Comparison of ENCODE assay signal across 8 mouse cellular contexts in the genomic region with DNA sequence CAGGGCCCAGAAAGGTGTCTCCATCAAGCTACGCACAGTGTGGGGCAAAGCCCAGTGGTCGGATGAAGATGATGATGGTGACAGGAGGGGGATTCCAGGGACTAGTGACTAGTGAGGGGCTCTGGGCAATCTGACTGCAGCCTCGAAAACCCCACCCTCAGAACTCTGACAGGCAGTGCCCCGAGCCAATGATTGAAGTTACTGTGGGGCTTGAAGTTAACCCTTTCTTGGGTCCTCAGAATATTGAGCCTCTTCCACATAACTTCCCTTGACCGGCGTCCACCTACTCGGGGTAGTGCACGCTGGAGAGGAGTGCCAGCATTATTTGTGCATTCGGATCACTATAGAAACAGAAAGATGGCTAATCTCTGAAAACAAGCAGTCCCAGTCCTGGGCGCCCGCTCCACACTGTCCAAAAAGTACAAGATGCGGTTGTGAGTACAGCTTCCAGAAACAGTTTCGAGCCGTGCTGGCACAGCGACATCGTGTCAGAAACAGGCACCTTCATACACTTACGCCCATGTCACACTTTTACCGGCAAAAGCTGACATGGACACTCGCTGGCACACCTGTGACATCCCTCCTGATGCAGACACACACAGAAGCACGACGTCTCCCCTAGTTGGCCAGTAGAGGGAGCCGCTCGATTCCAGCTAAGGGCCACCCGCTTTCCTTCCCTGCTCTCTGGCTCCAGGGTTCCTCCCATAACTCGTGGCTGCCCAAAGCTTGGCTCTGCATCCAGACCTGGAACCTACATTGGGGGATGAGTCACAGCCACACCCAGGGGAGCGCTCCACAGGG. TPM values are rescaled to one million over a fixed set of nuclear protein-coding genes. Genes with fewer than 3 reads are reported as not detected.
A peak's percentile ranks its signal among the peaks of the same experiment; 100 is the strongest.
DNase-seq lines count a peak whose midpoint lies in the region; ATAC-seq and TF ChIP-seq lines count a peak whose summit lies in the region.

No protein-coding gene starts in this region.

- TF ChIP-seq POLR2A in cortical plate, adult 2 months (IDR thresholded peaks at IDR 0.05; ENCODE audit: extremely low read depth, insufficient read depth, low read length), result peak; percentile 75

- peak; percentile 88 for TF ChIP-seq CTCF in cortical plate, adult 2 months (IDR thresholded peaks at IDR 0.05; ENCODE audit: extremely low read depth, insufficient read depth, low read length)

- intact Hi-C loops in left cerebral cortex, postnatal 10 days (cut with DNase I), result loop anchor here (2.0 kb wide), 2 partner anchors 21 to 23 kb away; no protein-coding TSS in a partner anchor

- H3K36me3 ChIP-seq in megakaryocyte, embryonic 14.5 days (replicated peaks; ENCODE audit: low read length), result no peaks in the 10 kb centered on the region

- peak overlapping the region; percentile 78 for H3K4me3 ChIP-seq in cortical plate, adult 2 months (ENCODE audit: insufficient read depth, low read length)
- peak overlapping the region; percentile 92 for H3K4me3 ChIP-seq in megakaryocyte, embryonic 14.5 days (replicated peaks)

- 0 out of 2 replicates have a peak, but pooled peaks cover 3% of the 10 kb centered on the region for H3K9me3 ChIP-seq in megakaryocyte, embryonic 14.5 days

- peak overlapping the region; percentile 96 for H3K27ac ChIP-seq in cortical plate, adult 2 months (ENCODE audit: insufficient read depth, low read length)

- peak; percentile 53 for ATAC-seq in inflammation-experienced regulatory T-cells, adult 6 months

- peaks cover 38% of the 10 kb centered on the region for H3K27me3 ChIP-seq in megakaryocyte, embryonic 14.5 days (replicated peaks)

- H3K4me1 ChIP-seq in cortical plate, adult 2 months (ENCODE audit: control insufficient read depth, insufficient read depth, low read length), result peaks cover 1% of the 10 kb centered on the region; the same call in 1 of the 2 replicates
- H3K4me1 ChIP-seq in megakaryocyte, embryonic 14.5 days, result peaks cover 61% of the 10 kb centered on the region

- peak; percentile 92 to 96 for DNase-seq in adrenal gland, adult (ENCODE audit: inconsistent age in 2 of 2, low spot score in 1 of 2)
- DNase-seq in gastrocnemius, postnatal 10 days, result peak; percentile 83
- DNase-seq in left cerebral cortex, postnatal 10 days (ENCODE audit: extremely low spot score in 1 of 2, low spot score in 2 of 2), result peak; percentile 89 to 90
- DNase-seq in right cerebral cortex, postnatal 14 days, result peak; percentile 80
- DNase-seq in yolk sac, embryonic 10.5 days (ENCODE audit: low spot score), result peak; percentile 90

RNA-seq across cellular contexts. Expression of gene Bcl9l, which starts 2.8 kb away (rescaled TPM):
- 13.8 and 14.6 TPM in 2 replicates for polyA plus RNA-seq in cortical plate, adult 2 months (2012; rRNA removed)
- 10 to 100 TPM; 65.4 to 77.6 TPM for total RNA-seq in gastrocnemius, postnatal 10 days (2021)
- polyA plus RNA-seq in inflammation-experienced regulatory T-cells, adult 6 months (2017; shearing (Covaris generic)), result 10 to 100 TPM; 11.1 to 12.4 (median 12.2) TPM
- total RNA-seq in left cerebral cortex, postnatal 10 days (2021), result 10 to 100 TPM; 85.4 to 98.1 TPM
- polyA plus RNA-seq in megakaryocyte, embryonic 14.5 days (2012; ENCODE audit: insufficient read depth, low replicate concordance), result 11.6 and 16.1 TPM in 2 replicates

RNA-seq across cellular contexts. Expression of gene Upk2, which starts 25.1 kb away (rescaled TPM):
- polyA plus RNA-seq in cortical plate, adult 2 months (2012; rRNA removed), result 0.11 TPM in 1 of 2 replicates, not detected in the other
- under 1 TPM; 0.38 to 0.65 TPM for total RNA-seq in gastrocnemius, postnatal 10 days (2021)
- not detected for polyA plus RNA-seq in inflammation-experienced regulatory T-cells, adult 6 months (2017; shearing (Covaris generic))
- not detected for total RNA-seq in left cerebral cortex, postnatal 10 days (2021)
- polyA plus RNA-seq in megakaryocyte, embryonic 14.5 days (2012; ENCODE audit: insufficient read depth, low replicate concordance), result not detected in 2 replicates

RNA-seq across cellular contexts. Expression of gene Foxr1, which starts 38.9 kb away (rescaled TPM):
- polyA plus RNA-seq in cortical plate, adult 2 months (2012; rRNA removed), result 0.04 TPM in 1 of 2 replicates, not detected in the other
- not detected for total RNA-seq in gastrocnemius, postnatal 10 days (2021)
- polyA plus RNA-seq in inflammation-experienced regulatory T-cells, adult 6 months (2017; shearing (Covaris generic)), result under 1 TPM in 2 of 3 experiments, not detected in 1; 0.17 to 0.72 TPM
- total RNA-seq in left cerebral cortex, postnatal 10 days (2021), result not detected
- polyA plus RNA-seq in megakaryocyte, embryonic 14.5 days (2012; ENCODE audit: insufficient read depth, low replicate concordance), result not detected in 2 replicates

Comparison
In these comparisons a context has a peak if more than half of its experiments do, and no peak if none do; other contexts are left out.
1. Peak in every context shown above with its lines: DNase-seq, ATAC-seq, H3K4me3 ChIP-seq and H3K27ac ChIP-seq.